ENCODE assay signal across 8 mouse cellular contexts in genomic region chr5:66423909-66424308, GRCm38 (mm10).
A peak's percentile ranks its signal among the peaks of the same experiment; 100 is the strongest.
DNase-seq lines count a peak whose midpoint lies in the region; ATAC-seq lines count a peak whose summit lies in the region.
"Had no signal": no experiment of that assay in that cellular context is flagged by ENCODE, and none has a peak within 500 bp of the region (broad histone marks: within the 10 kb centered on the region; RNA-seq: fewer than 3 reads in every experiment).

No protein-coding gene starts in this region.

- H3K36me3 ChIP-seq in kidney, embryonic 14.5 days (ENCODE audit: control insufficient read depth, insufficient read depth, low read length), result no peaks in the 10 kb centered on the region
- H3K36me3 ChIP-seq: neural tube, embryonic 13.5 days had no signal

- H3K4me2 ChIP-seq in kidney, embryonic 14.5 days (replicated peaks; ENCODE audit: low read depth, low read length), result no peak overlapping the region
- H3K4me2 ChIP-seq: neural tube, embryonic 13.5 days had no signal

- H3K9me3 ChIP-seq in kidney, embryonic 14.5 days (ENCODE audit: control insufficient read depth, low read length), result no peaks in the 10 kb centered on the region
- H3K9me3 ChIP-seq: neural tube, embryonic 13.5 days had no signal

- H3K4me3 ChIP-seq in kidney, embryonic 14.5 days (ENCODE audit: low read length), result no peak overlapping the region
- H3K4me3 ChIP-seq: neural tube, embryonic 13.5 days had no signal

- 72% methylated on average over 4 of the region's 4 CpGs for WGBS in kidney, embryonic 14.5 days

- ATAC-seq in kidney, embryonic 14.5 days (ENCODE audit: low FRiP score, low TSS enrichment), result no peak
- ATAC-seq in erythroid progenitor cell, adult 5-6 weeks (replicated peaks; ENCODE audit: low FRiP score, poor library complexity, severe bottlenecking), result no peak

- H3K27me3 ChIP-seq in kidney, embryonic 14.5 days (ENCODE audit: control insufficient read depth, insufficient read depth, low read length), result no peaks in the 10 kb centered on the region
- H3K27me3 ChIP-seq: neural tube, embryonic 13.5 days had no signal

- DNase-seq in kidney, adult 18-20 months, result peak; percentile 20
- peak; percentile 36 to 38 for DNase-seq in B cell, adult 2 months
- DNase-seq in R1 (ENCODE audit: low read depth, low spot score), result peak; percentile 10
- DNase-seq in kidney, postnatal 36 days, result peak; percentile 52 to 62
- DNase-seq in yolk sac, embryonic 10.5 days (ENCODE audit: low spot score), result no peak

- no peaks in the 10 kb centered on the region for H3K4me1 ChIP-seq in kidney, embryonic 14.5 days (ENCODE audit: control insufficient read depth, insufficient read depth, low read length)

- no peak overlapping the region for H3K27ac ChIP-seq in kidney, embryonic 14.5 days (ENCODE audit: low read depth, low read length)
- H3K27ac ChIP-seq: neural tube, embryonic 13.5 days had no signal

- H3K9ac ChIP-seq in kidney, embryonic 14.5 days (ENCODE audit: low read depth, low read length), result no peak overlapping the region
- H3K9ac ChIP-seq: neural tube, embryonic 13.5 days had no signal
